Mouse (Mus musculus) T-cell, adult 66 days (primary cell): ENCODE results near the gene Ttyh2. TPM values are rescaled to one million over a fixed set of nuclear protein-coding genes. Genes with fewer than 3 reads are reported as not detected.

Experiments
- total RNA-seq, 2 experiments: library from RNA; stranded (reverse); gene quantifications; 3 replicates in 1 of 2; 4 replicates in 1 of 2; pipeline ENCODE4 v1.2.4; 2023

Gene Ttyh2
- total RNA-seq, result 1 to 10 TPM in 1 of 2 experiments, under 1 TPM in 1; 0.74 to 1.7 TPM

GRCm38 (mm10) chr11:114675341-114675825, at the start of gene Ttyh2:
Ttyh2 (plus strand) TSS chr11:114675431.

GRCm38 (mm10) chr11:114668301-114668710, 6.9 kb upstream of the Ttyh2 start, which contains the start of gene Rpl38:
Rpl38 (plus strand) TSS chr11:114668524.

GRCm38 (mm10) chr11:114726965-114727825, 52.0 kb downstream of the Ttyh2 start, which contains the start of gene Dnaic2:
Dnaic2 (plus strand) TSS chr11:114727408.

DNA sequence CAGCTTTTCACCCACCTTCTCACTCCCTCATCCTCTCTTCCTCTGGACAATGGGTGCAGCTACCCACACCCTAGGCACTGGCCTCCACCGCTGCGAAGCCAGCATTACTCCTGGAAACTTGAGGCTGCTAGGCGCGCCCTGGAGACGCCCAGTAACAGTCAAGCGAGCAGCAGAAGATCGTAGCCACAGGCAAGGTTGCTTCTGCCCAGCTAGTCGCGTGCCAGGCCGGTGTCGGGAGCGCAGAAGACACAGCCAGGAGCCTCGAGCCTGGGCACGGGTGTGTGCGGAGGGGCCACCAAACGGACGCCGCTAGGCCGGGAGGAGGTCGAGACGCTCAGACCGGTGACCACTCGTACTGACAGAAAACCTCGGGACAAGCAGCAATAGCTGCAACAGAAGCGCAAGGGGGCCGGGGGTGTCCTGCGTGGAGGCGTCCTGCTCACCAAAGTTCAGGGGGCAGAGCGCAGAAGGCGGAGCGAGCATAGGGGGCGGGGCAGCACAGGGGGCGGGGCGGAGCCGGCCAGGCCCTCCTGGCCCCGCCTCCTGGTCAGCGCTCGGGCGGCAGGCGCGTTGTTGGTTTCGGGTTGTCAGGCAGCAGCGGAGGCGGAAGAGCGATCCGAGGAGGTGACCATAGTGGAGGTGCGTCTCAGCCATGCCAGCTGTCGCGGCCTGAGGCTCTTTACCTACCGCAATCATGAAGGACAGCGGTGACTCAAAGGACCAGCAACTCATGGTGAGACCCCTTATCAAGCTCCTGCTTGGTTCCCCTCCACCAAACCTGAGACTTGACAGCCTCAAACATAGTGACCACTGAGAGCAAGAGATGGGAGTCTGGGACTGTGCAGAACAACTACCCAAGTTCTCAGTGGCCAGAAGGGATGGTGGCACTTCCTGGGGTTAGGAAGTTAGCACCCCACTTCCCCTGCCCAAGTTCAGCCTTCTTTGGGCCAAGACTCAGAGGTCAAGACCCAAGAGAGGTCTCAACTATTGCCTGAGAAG, 89.9 kb downstream of the Ttyh2 start, which contains the start of gene Kif19a:
Gene Kif19a (plus strand): TSS at position 569 of the 999 bp plus-strand sequence.

Other genes with a start within 250 kb of the Ttyh2 start
- 1,000 to 10,000 TPM; 2,804 to 2,820 TPM for gene Rpl38, start 6.9 kb upstream of the Ttyh2 start, total RNA-seq
- gene Dnaic2, start 52.0 kb downstream of the Ttyh2 start, total RNA-seq, result not detected
- under 1 TPM in 1 of 2 experiments, not detected in 1; 0.29 TPM for gene Kif19a, start 90.0 kb downstream of the Ttyh2 start, total RNA-seq
- not detected for gene Btbd17, start 120.5 kb downstream of the Ttyh2 start, total RNA-seq
- not detected for gene Gpr142, start 123.5 kb downstream of the Ttyh2 start, total RNA-seq
- gene Gprc5c, start 175.7 kb downstream of the Ttyh2 start, total RNA-seq, result under 1 TPM in 1 of 2 experiments, not detected in 1; 0.26 TPM
- under 1 TPM; 0.15 to 0.96 TPM for gene Cd300a, start 214.6 kb downstream of the Ttyh2 start, total RNA-seq